Mouse (Mus musculus) liver, embryonic 14.5 days (tissue): ENCODE results near the gene Coa3. TPM values are rescaled to one million over a fixed set of nuclear protein-coding genes. Genes with fewer than 3 reads are reported as not detected.
A peak's percentile ranks its signal among the peaks of the same experiment; 100 is the strongest.
"Not testable (repeated sequence)": the region's sequence is repeated elsewhere in the genome, so short reads cannot be mapped to it uniquely, and the experiment has no call there.

ENCODE experiments used
- ATAC-seq: fragments of 200-750 bp; cut with Nextera tagmentation; 2 replicates; pipeline ENCODE4 v1.8.0; 2017; ENCODE audit warnings: moderate number of reproducible peaks, mild to moderate bottlenecking, moderate library complexity; ENCODE audit not compliant: insufficient read depth
- DNase-seq, 3 experiments: peaks; one replicate each; pipeline ENCODE4 v3.0.0-alpha.2; 2012 to 2013; ENCODE audit warnings: low read depth in 3 of 3, low spot score in 3 of 3
- H3K27ac ChIP-seq: fragments of 300-500 bp; sonication (generic); 2 replicates; pipeline ENCODE4 v1.5.1; 2014; ENCODE audit warnings: moderate library complexity, mild to moderate bottlenecking, control low read depth, inconsistent platforms
- H3K27me3 ChIP-seq: fragments of 300-500 bp; sonication (generic); 2 replicates; pipeline ENCODE4 v1.6.1; 2014; ENCODE audit warnings: mild to moderate bottlenecking, low read length, moderate library complexity; ENCODE audit not compliant: control insufficient read depth, insufficient read depth
- H3K36me3 ChIP-seq: fragments of 300-500 bp; sonication (generic); replicated peaks from 2 replicates; pipeline ENCODE4 v1.6.1; 2014; ENCODE audit warnings: low read depth; ENCODE audit not compliant: control insufficient read depth, insufficient read depth
- H3K4me1 ChIP-seq, 2 experiments: fragments of 200-500 bp in 1 of 2; fragments of 300-500 bp in 1 of 2; sonication (generic) in 1 of 2; replicated peaks; 2 replicates each; pipeline ENCODE4 v1.6.1; 2012 to 2014; ENCODE audit warnings: antibody characterized with exemption in 1 of 2, inconsistent platforms in 1 of 2, low read length in 1 of 2; ENCODE audit not compliant: control insufficient read depth in 2 of 2, insufficient read depth in 2 of 2
- H3K4me2 ChIP-seq: fragments of 300-500 bp; sonication (generic); 2 replicates; pipeline ENCODE4 v1.6.1; 2014; ENCODE audit warnings: low read depth, mild to moderate bottlenecking, control low read depth, moderate library complexity
- H3K4me3 ChIP-seq, 2 experiments: fragments of 200-500 bp in 1 of 2; fragments of 300-500 bp in 1 of 2; sonication (generic) in 1 of 2; 2 replicates each; pipeline ENCODE4 v1.5.1; 2012 to 2014; ENCODE audit warnings: low read depth in 2 of 2, low read length in 2 of 2, mild to moderate bottlenecking in 2 of 2, control low read depth in 1 of 2, inconsistent platforms in 1 of 2, moderate library complexity in 1 of 2; ENCODE audit not compliant: insufficient read depth in 1 of 2
- H3K9ac ChIP-seq: fragments of 300-500 bp; sonication (generic); replicated peaks from 2 replicates; pipeline ENCODE4 v1.6.1; 2014; ENCODE audit warnings: mild to moderate bottlenecking, control low read depth, moderate library complexity
- H3K9me3 ChIP-seq: fragments of 300-500 bp; sonication (generic); 2 replicates; pipeline ENCODE4 v1.6.1; 2016; ENCODE audit warnings: low read length, mixed read lengths; ENCODE audit not compliant: control insufficient read depth
- CTCF ChIP-seq: IDR thresholded peaks from 2 replicates; pipeline ENCODE4 v1.5.1; 2016; ENCODE audit warnings: antibody characterized with exemption, low read depth, control low read depth
- EP300 ChIP-seq: IDR thresholded peaks from 2 replicates; pipeline ENCODE4 v1.6.1; 2016; ENCODE audit warnings: antibody characterized with exemption, low read depth
- WGBS: fragments of 180-500 bp; shearing (Covaris S2); extraction: QIAGEN DNeasy Blood & Tissue Kit; methylation state at CpG from one replicate; pipeline ENCODE4 v1.1.7; 2014; ENCODE audit not compliant: insufficient replicate concordance; 5-methylcytosine and 5-hydroxymethylcytosine counted together
- polyA plus RNA-seq, 2 experiments: library from polyadenylated mRNA; depleted of rRNA in 1 of 2; stranded (reverse) in 1 of 2; unstranded in 1 of 2; fragments of >200 nt; fragmentation: Nextera tagmentation in 1 of 2; extraction: Ambion mirVana in 1 of 2; gene quantifications; 2 replicates each; pipeline versions ENCODE4 v1.2.1 to v1.2.3; 2012 to 2014

Coa3 gene
- polyA plus RNA-seq (2012; rRNA removed): 58.7 and 84.8 TPM in 2 replicates
- 109 and 122 TPM in 2 replicates for polyA plus RNA-seq (2014; fragmentation: Nextera tagmentation; extraction: Ambion mirVana)

GRCm38 (mm10) chr11:101278223-101279192 is at the start of gene Coa3, which contains the start of gene Cntd1:
Coa3 (minus strand) TSS chr11:101279114.
Cntd1 (plus strand) TSS chr11:101279012.
- no peak; the same call in 1 of the 2 replicates for TF ChIP-seq EP300
- peak; percentile 7; the same call in 1 of the 2 replicates for TF ChIP-seq CTCF
- no peaks in the 10 kb centered on the region; the same call in 1 of the 2 replicates for H3K36me3 ChIP-seq
- WGBS: 2% methylated on average over 45 of the region's 45 CpGs
- peak within 1 kb of the TSS; percentile 82 for H3K9ac ChIP-seq
- H3K4me2 ChIP-seq: peak within 1 kb of the TSS; percentile 93
- H3K27ac ChIP-seq: peak within 1 kb of the TSS; percentile 68
- DNase-seq (peak; percentile 80 to 81 (median 80)), ATAC-seq (peak; percentile 90)
- H3K27me3 ChIP-seq: no peaks in the 10 kb centered on the region; the same call in 1 of the 2 replicates
- no peaks in the 10 kb centered on the region for H3K9me3 ChIP-seq
- H3K4me1 ChIP-seq: peaks cover 10 to 19% of the 10 kb centered on the region in 2 experiments
- peak within 1 kb of the TSS; percentile 87 to 96 for H3K4me3 ChIP-seq

- Histone ChIP-seq H3K4me2 (no peak overlapping the region), H3K4me1 (no peaks in the 10 kb centered on the region), H3K27ac (no peak overlapping the region), H3K9ac (no peak overlapping the region), H3K9me3 (no peaks in the 10 kb centered on the region), H3K36me3 (peaks cover 35% of the 10 kb centered on the region), H3K4me3 (no peak overlapping the region), H3K27me3 (no peaks in the 10 kb centered on the region)
- TF ChIP-seq EP300: no peak
- TF ChIP-seq CTCF: no peak
- ATAC-seq: no peak
- WGBS: 58% methylated on average over 3 of the region's 3 CpGs
- no peak for DNase-seq
Measured at GRCm38 (mm10) chr11:101327311-101327710, 48.4 kb upstream of the Coa3 start.

- DNase-seq (no peak), ATAC-seq (no peak)
- no peak overlapping the region for H3K4me3 ChIP-seq
- H3K27ac ChIP-seq: no peak overlapping the region
- H3K27me3 ChIP-seq: no peaks in the 10 kb centered on the region
- no peak for TF ChIP-seq CTCF
- no peak for TF ChIP-seq EP300
- WGBS: 78% methylated on average over 11 of the region's 11 CpGs
- no peak overlapping the region for H3K9ac ChIP-seq
- no peaks in the 10 kb centered on the region for H3K4me1 ChIP-seq
- no peaks in the 10 kb centered on the region for H3K9me3 ChIP-seq
- H3K36me3 ChIP-seq: peaks cover 47% of the 10 kb centered on the region
- no peak overlapping the region for H3K4me2 ChIP-seq
Measured at GRCm38 (mm10) chr11:101326147-101326546, 47.2 kb upstream of the Coa3 start.

DNA sequence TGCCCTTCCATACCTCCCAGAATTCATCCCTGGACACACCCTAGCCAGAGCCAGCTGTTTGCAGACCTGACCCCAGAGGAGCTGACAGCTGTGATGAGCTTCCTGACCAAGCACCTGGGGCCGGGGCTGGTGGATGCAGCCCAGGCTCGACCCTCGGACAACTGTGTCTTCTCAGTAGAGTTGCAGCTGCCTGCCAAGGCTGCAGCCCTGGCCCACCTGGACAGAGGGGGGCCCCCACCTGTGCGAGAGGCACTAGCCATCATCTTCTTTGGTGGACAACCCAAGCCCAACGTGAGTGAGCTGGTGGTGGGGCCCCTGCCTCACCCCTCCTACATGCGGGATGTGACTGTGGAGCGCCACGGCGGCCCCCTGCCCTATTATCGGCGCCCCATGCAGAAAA is 46.3 kb upstream of the Coa3 start:
- peaks cover 56% of the 10 kb centered on the region for H3K36me3 ChIP-seq

GRCm38 (mm10) chr11:101324763-101325162 is 45.8 kb upstream of the Coa3 start, which contains the start of gene Aoc2:
Aoc2 (plus strand) TSS chr11:101325063.
- WGBS: 87% methylated on average over 5 of the region's 5 CpGs
- Histone ChIP-seq H3K4me1 (no peaks in the 10 kb centered on the region), H3K27ac (no peak within 1 kb of the TSS), H3K4me3 (no peak within 1 kb of the TSS), H3K9ac (no peak within 1 kb of the TSS), H3K27me3 (no peaks in the 10 kb centered on the region), H3K9me3 (no peaks in the 10 kb centered on the region), H3K4me2 (no peak within 1 kb of the TSS), H3K36me3 (peaks cover 61% of the 10 kb centered on the region)
- ATAC-seq: no peak
- TF ChIP-seq EP300: no peak
- no peak for TF ChIP-seq CTCF
- DNase-seq: no peak

More for the DNA sequence above, 46.3 kb upstream of the Coa3 start:
- not testable (repeated sequence) for DNase-seq, ATAC-seq, H3K4me3 ChIP-seq, H3K27me3 ChIP-seq, H3K4me2 ChIP-seq, H3K9me3 ChIP-seq, H3K27ac ChIP-seq, H3K4me1 ChIP-seq, H3K9ac ChIP-seq
- 93% methylated on average over 11 of the region's 11 CpGs for WGBS
